Mouse (Mus musculus) MEL (cell line): ENCODE results near the gene Gm853. TPM values are rescaled to one million over a fixed set of nuclear protein-coding genes. Genes with fewer than 3 reads are reported as not detected.

ENCODE experiments used
- DNase-seq: peaks from one replicate; pipeline ENCODE4 v3.0.0; 2011; ENCODE audit warnings: low read depth, low spot score
- H3K27ac ChIP-seq: 2 replicates; pipeline ENCODE4 v1.5.1; 2012; ENCODE audit warnings: low read depth, mild to moderate bottlenecking, control low read depth, low read length, moderate library complexity; ENCODE audit not compliant: control insufficient read depth
- H3K27me3 ChIP-seq, 2 experiments: fragments of 150-350 bp in 1 of 2; sonication (generic) in 1 of 2; 2 replicates each; pipeline ENCODE4 v1.6.1; 2012; ENCODE audit warnings: low read length in 2 of 2, mild to moderate bottlenecking in 2 of 2, improper control_type of control experiment in 1 of 2, moderate library complexity in 1 of 2; ENCODE audit not compliant: insufficient read depth in 2 of 2, control insufficient read depth in 1 of 2
- H3K36me3 ChIP-seq, 2 experiments: 2 replicates each; pipeline ENCODE4 v1.6.1; 2012 to 2014; ENCODE audit warnings: low read length in 2 of 2, improper control_type of control experiment in 1 of 2, inconsistent platforms in 1 of 2, mild to moderate bottlenecking in 1 of 2; ENCODE audit not compliant: insufficient read depth in 2 of 2, control insufficient read depth in 1 of 2
- H3K4me1 ChIP-seq, 2 experiments: fragments of 150-350 bp in 1 of 2; sonication (generic) in 1 of 2; 2 replicates each; pipeline ENCODE4 v1.6.1; 2012; ENCODE audit warnings: low read length in 2 of 2, improper control_type of control experiment in 1 of 2, mild to moderate bottlenecking in 1 of 2; ENCODE audit not compliant: insufficient read depth in 2 of 2, control insufficient read depth in 1 of 2
- H3K4me3 ChIP-seq, 2 experiments: fragments of 150-350 bp in 1 of 2; sonication (generic) in 1 of 2; 2 replicates each; pipeline ENCODE4 v1.5.1; 2012; ENCODE audit warnings: low read depth in 2 of 2, low read length in 2 of 2, mild to moderate bottlenecking in 2 of 2, moderate library complexity in 2 of 2, control low read depth in 1 of 2, improper control_type of control experiment in 1 of 2; ENCODE audit not compliant: control insufficient read depth in 1 of 2, insufficient read depth in 1 of 2
- H3K79me2 ChIP-seq: 2 replicates; pipeline ENCODE4 v1.6.1; 2012; ENCODE audit warnings: mild to moderate bottlenecking, low read length, moderate library complexity; ENCODE audit not compliant: control insufficient read depth, poor library complexity, insufficient read depth
- H3K9ac ChIP-seq: 2 replicates; pipeline ENCODE4 v1.6.1; 2012; ENCODE audit warnings: low read depth, mild to moderate bottlenecking, control low read depth, low read length, moderate library complexity; ENCODE audit not compliant: control insufficient read depth, poor library complexity, severe bottlenecking
- H3K9me3 ChIP-seq: fragments of 150-350 bp; sonication (generic); replicated peaks from 2 replicates; pipeline ENCODE4 v1.6.1; 2012; ENCODE audit warnings: mild to moderate bottlenecking, low read length, improper control_type of control experiment, moderate library complexity; ENCODE audit not compliant: insufficient read depth
- BHLHE40 ChIP-seq: IDR thresholded peaks from 2 replicates; pipeline ENCODE4 v1.6.1; 2012; ENCODE audit warnings: low read depth, mild to moderate bottlenecking, inconsistent platforms, low read length, improper control_type of control experiment, borderline replicate concordance
- CHD1 ChIP-seq: IDR thresholded peaks from 2 replicates; pipeline ENCODE4 v1.6.1; 2012; ENCODE audit warnings: low read depth, mild to moderate bottlenecking, inconsistent platforms, low read length, improper control_type of control experiment
- CTCF ChIP-seq, 3 experiments: IDR thresholded peaks in 2 of 3; conservative IDR thresholded peaks in 1 of 3; 2 replicates each; pipeline ENCODE4 v1.5.1; 2011 to 2012; ENCODE audit warnings: low read length in 3 of 3, low read depth in 2 of 3, mild to moderate bottlenecking in 2 of 3, improper control_type of control experiment in 1 of 3, inconsistent platforms in 1 of 3, mixed read lengths in 1 of 3, moderate library complexity in 1 of 3; ENCODE audit not compliant: control insufficient read depth in 1 of 3, insufficient read depth in 1 of 3, poor library complexity in 1 of 3, severe bottlenecking in 1 of 3
- E2F4 ChIP-seq: IDR thresholded peaks from 2 replicates; pipeline ENCODE4 v1.6.1; 2011; ENCODE audit warnings: low read depth, low read length, improper control_type of control experiment, borderline replicate concordance
- ELF1 ChIP-seq: IDR thresholded peaks from 2 replicates; pipeline ENCODE4 v1.6.1; 2014; ENCODE audit warnings: low read depth, mild to moderate bottlenecking, inconsistent platforms, low read length, improper control_type of control experiment, moderate library complexity
- EP300 ChIP-seq, 2 experiments: IDR thresholded peaks; 2 replicates each; pipeline ENCODE4 v1.6.1; 2011; ENCODE audit warnings: improper control_type of control experiment in 2 of 2, low read length in 2 of 2, low read depth in 1 of 2, mild to moderate bottlenecking in 1 of 2
- GABPA ChIP-seq: IDR thresholded peaks from 2 replicates; pipeline ENCODE4 v1.6.1; 2012; ENCODE audit warnings: low read depth, mild to moderate bottlenecking, inconsistent platforms, low read length, improper control_type of control experiment, moderate library complexity
- GATA1 ChIP-seq: IDR thresholded peaks from 2 replicates; pipeline ENCODE4 v1.6.1; 2011; ENCODE audit warnings: low read depth, low read length, improper control_type of control experiment
- MAX ChIP-seq: IDR thresholded peaks from 2 replicates; pipeline ENCODE4 v1.6.1; 2011; ENCODE audit warnings: low read length, improper control_type of control experiment
- MAZ ChIP-seq: IDR thresholded peaks from 2 replicates; pipeline ENCODE4 v1.6.1; 2012; ENCODE audit warnings: low read depth, mild to moderate bottlenecking, inconsistent platforms, low read length, improper control_type of control experiment
- MXI1 ChIP-seq: IDR thresholded peaks from 2 replicates; pipeline ENCODE4 v1.6.1; 2011; ENCODE audit warnings: mild to moderate bottlenecking, low read depth, low read length, improper control_type of control experiment
- MYB ChIP-seq: IDR thresholded peaks from 2 replicates; pipeline ENCODE4 v1.6.1; 2011; ENCODE audit warnings: mild to moderate bottlenecking, low read depth, low read length, improper control_type of control experiment
- MYC ChIP-seq: IDR thresholded peaks from 2 replicates; pipeline ENCODE4 v1.6.1; 2011; ENCODE audit warnings: low read depth, mild to moderate bottlenecking, low read length, improper control_type of control experiment, moderate library complexity
- NELFE ChIP-seq: IDR thresholded peaks from 2 replicates; pipeline ENCODE4 v1.6.1; 2011; ENCODE audit warnings: low read depth, low read length, improper control_type of control experiment
- NRF1 ChIP-seq: IDR thresholded peaks from 2 replicates; pipeline ENCODE4 v1.6.1; 2014; ENCODE audit warnings: low read depth, mild to moderate bottlenecking, inconsistent platforms, low read length, improper control_type of control experiment, moderate library complexity; ENCODE audit not compliant: poor library complexity, insufficient read depth, severe bottlenecking
- POLR2AphosphoS2 ChIP-seq: IDR thresholded peaks from 2 replicates; pipeline ENCODE4 v1.6.1; 2011; ENCODE audit warnings: low read length, improper control_type of control experiment
- POLR2AphosphoS5 ChIP-seq: IDR thresholded peaks from 2 replicates; pipeline ENCODE4 v1.6.1; 2012; ENCODE audit warnings: low read depth, borderline replicate concordance, mild to moderate bottlenecking, inconsistent platforms, low read length, moderate library complexity, mixed read lengths
- RAD21 ChIP-seq: IDR thresholded peaks from 2 replicates; pipeline ENCODE4 v1.6.1; 2011; ENCODE audit warnings: mild to moderate bottlenecking, low read depth, low read length, improper control_type of control experiment
- RCOR1 ChIP-seq: IDR thresholded peaks from 2 replicates; pipeline ENCODE4 v1.6.1; 2012; ENCODE audit warnings: low read depth, mild to moderate bottlenecking, inconsistent platforms, low read length, improper control_type of control experiment
- SIN3A ChIP-seq: IDR thresholded peaks from 2 replicates; pipeline ENCODE4 v1.6.1; 2012; ENCODE audit warnings: low read length, improper control_type of control experiment, inconsistent platforms
- SMC3 ChIP-seq: IDR thresholded peaks from 2 replicates; pipeline ENCODE4 v1.6.1; 2011; ENCODE audit warnings: low read depth, low read length, improper control_type of control experiment
- TAL1 ChIP-seq: IDR thresholded peaks from 2 replicates; pipeline ENCODE4 v1.6.1; 2012; ENCODE audit warnings: mild to moderate bottlenecking, inconsistent platforms, low read length, moderate library complexity, mixed read lengths
- TBP ChIP-seq: IDR thresholded peaks from 2 replicates; pipeline ENCODE4 v1.8.0; 2011; ENCODE audit warnings: low read depth, low read length, improper control_type of control experiment
- TCF12 ChIP-seq: IDR thresholded peaks from 2 replicates; pipeline ENCODE4 v1.6.1; 2014; ENCODE audit warnings: low read depth, mild to moderate bottlenecking, inconsistent platforms, low read length, improper control_type of control experiment, moderate library complexity
- UBTF ChIP-seq: IDR thresholded peaks from 2 replicates; pipeline ENCODE4 v1.6.1; 2012; ENCODE audit warnings: low read depth, mild to moderate bottlenecking, inconsistent platforms, low read length, improper control_type of control experiment, moderate library complexity, borderline replicate concordance; ENCODE audit not compliant: insufficient read depth
- USF2 ChIP-seq, 2 experiments: IDR thresholded peaks; 2 replicates each; pipeline ENCODE4 v1.6.1; 2011 to 2012; ENCODE audit warnings: improper control_type of control experiment in 2 of 2, low read length in 2 of 2, borderline replicate concordance in 1 of 2, inconsistent platforms in 1 of 2, low read depth in 1 of 2, mild to moderate bottlenecking in 1 of 2; ENCODE audit not compliant: insufficient read depth in 1 of 2
- ZC3H11A ChIP-seq: IDR thresholded peaks from 2 replicates; pipeline ENCODE4 v1.6.1; 2012; ENCODE audit warnings: low read depth, mild to moderate bottlenecking, inconsistent platforms, low read length, improper control_type of control experiment
- ZMIZ1 ChIP-seq: IDR thresholded peaks from 2 replicates; pipeline ENCODE4 v1.6.1; 2012; ENCODE audit warnings: low read depth, mild to moderate bottlenecking, inconsistent platforms, low read length, improper control_type of control experiment, moderate library complexity
- ZNF384 ChIP-seq: IDR thresholded peaks from 2 replicates; pipeline ENCODE4 v1.6.1; 2012; ENCODE audit warnings: low read depth, mild to moderate bottlenecking, inconsistent platforms, low read length, improper control_type of control experiment
- polyA plus RNA-seq, 2 experiments: library from polyadenylated mRNA; stranded (reverse) in 1 of 2; unstranded in 1 of 2; fragments of >175 nt in 1 of 2; fragments of >200 nt in 1 of 2; gene quantifications; 2 replicates each; pipeline versions ENCODE4 v1.2.1 to v1.2.4; 2012; ENCODE audit warnings: low replicate concordance in 2 of 2, low read depth in 1 of 2; ENCODE audit not compliant: insufficient read length in 2 of 2, insufficient read depth in 1 of 2, missing spikeins in 1 of 2
- total RNA-seq: library from RNA; depleted of rRNA; stranded (reverse); fragments of 300-350 nt; gene quantifications from 2 replicates; pipeline ENCODE4 v1.2.3, GENCODE M21; 2012

Gene Gm853
- total and polyA plus RNA-seq, 3 experiments: 0.04 TPM; not detected in 2

GRCm38 (mm10) chr4:130213857-130214256, 8.3 kb downstream of the Gm853 start:
- H3K4me1 ChIP-seq: peaks cover 8 to 26% of the 10 kb centered on the region in 2 experiments
- H3K9ac ChIP-seq: no peak overlapping the region
- H3K4me3 ChIP-seq: no peak overlapping the region; a peak in 1 of 4 replicates
- peaks cover 0 to 17% of the 10 kb centered on the region in 2 experiments; a peak in 2 of 4 replicates for H3K36me3 ChIP-seq
- 0 out of 4 replicates have a peak, but pooled peaks cover 0 to under 1% of the 10 kb centered on the region in 2 experiments for H3K27me3 ChIP-seq
- DNase-seq: peak; percentile 74
- no peak overlapping the region for H3K27ac ChIP-seq
- no peak for TF ChIP-seq UBTF
- no peak for TF ChIP-seq MYC
- 0 out of 2 replicates have a peak, but pooled peaks have one; percentile 20 for TF ChIP-seq TCF12
- peak in 2 of 3 experiments; percentile 4 to 9; a peak in 1 of 6 replicates for TF ChIP-seq CTCF (IDR thresholded peaks at IDR 0.05 in 2 of 3, conservative IDR thresholded peaks at IDR 0.05 in 1 of 3; ENCODE audit: control insufficient read depth in 1 of 3, insufficient read depth in 1 of 3, low read depth in 2 of 3, low read length in 3 of 3, poor library complexity in 1 of 3, severe bottlenecking in 1 of 3)
- TF ChIP-seq NRF1: no peak
- TF ChIP-seq E2F4: no peak
- peak; percentile 45; the same call in 1 of the 2 replicates for TF ChIP-seq MAX
- TF ChIP-seq NELFE: no peak
- TF ChIP-seq TAL1: peak; percentile 55
- TF ChIP-seq MAZ: peak; percentile 59; the same call in 1 of the 2 replicates
- no peak for TF ChIP-seq MYB
- TF ChIP-seq EP300 (IDR thresholded peaks at IDR 0.05; ENCODE audit: low read depth in 1 of 2, low read length in 2 of 2): 0 out of 4 replicates have a peak, but pooled peaks of 1 of the 2 experiments have one; percentile 14
- TF ChIP-seq USF2 (IDR thresholded peaks at IDR 0.05; ENCODE audit: borderline replicate concordance in 1 of 2, insufficient read depth in 1 of 2, low read depth in 1 of 2, low read length in 2 of 2): no peak
- no peak for TF ChIP-seq SMC3
- TF ChIP-seq ZNF384: no peak
- no peak for TF ChIP-seq ZMIZ1
- no peak for TF ChIP-seq POLR2AphosphoS5
- TF ChIP-seq MXI1: no peak
- peak; percentile 53 for TF ChIP-seq GATA1
- TF ChIP-seq SIN3A: no peak
- TF ChIP-seq RAD21: no peak
- TF ChIP-seq CHD1: no peak
- no peak for TF ChIP-seq ELF1
- no peak for TF ChIP-seq ZC3H11A
- 0 out of 2 replicates have a peak, but pooled peaks have one; percentile 34 for TF ChIP-seq TBP
- no peak for TF ChIP-seq RCOR1
- TF ChIP-seq BHLHE40: no peak
- no peak for TF ChIP-seq POLR2AphosphoS2
- TF ChIP-seq GABPA: no peak
- TF ChIP-seq, all 39 proteins: peak for 8
- Histone ChIP-seq H3K9me3 (no peaks in the 10 kb centered on the region), H3K79me2 (no peaks in the 10 kb centered on the region)
